Mouse (Mus musculus): ENCODE data around the gene Cacna2d4. TPM values are rescaled to one million over a fixed set of nuclear protein-coding genes. Genes with fewer than 3 reads are reported as not detected.

The Cacna2d4 gene
- polyA plus RNA-seq, 1 experiment from 2014 or later: 0.11 TPM

- H3K4me1 ChIP-seq: peaks cover 14% of the 10 kb centered on the region
- H3K27ac ChIP-seq (replicated peaks): peak overlapping the region; percentile 88
- peak; percentile 99 for ATAC-seq (ENCODE audit: insufficient number of reproducible peaks, low FRiP score, low TSS enrichment, low read depth)
- H3K9me3 ChIP-seq (replicated peaks): no peaks in the 10 kb centered on the region
- H3K27me3 ChIP-seq: no peaks in the 10 kb centered on the region
- WGBS: under 1% methylated on average over 52 of the region's 53 CpGs
- H3K4me2 ChIP-seq (replicated peaks): peak overlapping the region; percentile 65
- H3K36me3 ChIP-seq: no peaks in the 10 kb centered on the region
- peak overlapping the region; percentile 82 for H3K4me3 ChIP-seq (replicated peaks)
- peak overlapping the region; percentile 73 for H3K9ac ChIP-seq
Measured at GRCm38 (mm10) chr6:119388650-119389012, 152.3 kb downstream of the Cacna2d4 start.

DNA sequence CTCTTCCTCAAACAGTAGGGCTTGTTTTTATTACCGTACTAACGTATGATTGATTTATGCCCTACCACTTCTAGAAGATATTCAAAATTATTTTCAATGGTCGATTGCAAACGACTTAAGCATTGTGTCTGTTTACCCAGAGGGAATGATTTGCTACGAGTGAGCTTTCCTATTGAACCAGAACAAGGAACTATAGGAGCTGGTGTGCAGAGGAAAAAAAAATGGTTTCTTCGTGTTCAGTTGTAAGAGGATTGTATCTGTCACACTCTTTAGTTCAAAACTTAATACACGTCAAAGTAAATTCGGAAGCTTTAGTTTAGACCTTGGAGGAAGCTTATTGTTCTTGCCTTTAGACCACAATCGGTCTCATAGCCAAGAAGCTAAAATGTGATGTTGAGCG is 152.8 kb downstream of the Cacna2d4 start:
- peak overlapping the region; percentile 88 for H3K27ac ChIP-seq (replicated peaks)
- no peak for ATAC-seq (ENCODE audit: insufficient number of reproducible peaks, low FRiP score, low TSS enrichment, low read depth)
- H3K36me3 ChIP-seq: no peaks in the 10 kb centered on the region
- H3K4me1 ChIP-seq: peaks cover 14% of the 10 kb centered on the region
- H3K9ac ChIP-seq: peak overlapping the region; percentile 73
- peak overlapping the region; percentile 82 for H3K4me3 ChIP-seq (replicated peaks)
- 19% methylated on average over 10 of the region's 10 CpGs for WGBS
- no peaks in the 10 kb centered on the region for H3K27me3 ChIP-seq
- H3K4me2 ChIP-seq (replicated peaks): peak overlapping the region; percentile 65
- no peaks in the 10 kb centered on the region for H3K9me3 ChIP-seq (replicated peaks)

DNA sequence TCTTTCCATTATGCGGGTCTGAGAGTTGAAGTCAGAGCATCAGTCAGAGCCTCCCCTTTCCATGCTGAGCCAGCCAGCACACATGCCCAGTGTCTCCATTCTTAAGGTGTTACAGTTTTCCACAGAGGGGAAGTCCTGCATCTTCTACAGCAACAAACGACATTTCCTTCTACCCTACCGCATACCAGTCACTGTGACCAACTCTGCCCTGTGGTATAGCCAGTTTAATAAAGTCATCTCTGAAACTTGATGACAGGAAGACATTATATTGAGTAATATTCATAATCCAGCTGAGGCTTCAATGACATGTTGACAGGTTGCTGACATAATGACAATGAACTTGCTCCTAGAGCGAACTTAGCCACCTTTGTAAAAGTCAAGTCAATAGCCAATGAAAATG is 154.4 kb downstream of the Cacna2d4 start:
- Histone ChIP-seq H3K4me1 (peaks cover 14% of the 10 kb centered on the region), H3K9me3 (replicated peaks) (no peaks in the 10 kb centered on the region), H3K27ac (replicated peaks) (no peak overlapping the region), H3K4me3 (replicated peaks) (no peak overlapping the region), H3K9ac (no peak overlapping the region), H3K4me2 (replicated peaks) (no peak overlapping the region), H3K27me3 (no peaks in the 10 kb centered on the region), H3K36me3 (no peaks in the 10 kb centered on the region)
- ATAC-seq (ENCODE audit: insufficient number of reproducible peaks, low FRiP score, low TSS enrichment, low read depth): no peak
- WGBS: 86% methylated on average over 4 of the region's 4 CpGs

DNA sequence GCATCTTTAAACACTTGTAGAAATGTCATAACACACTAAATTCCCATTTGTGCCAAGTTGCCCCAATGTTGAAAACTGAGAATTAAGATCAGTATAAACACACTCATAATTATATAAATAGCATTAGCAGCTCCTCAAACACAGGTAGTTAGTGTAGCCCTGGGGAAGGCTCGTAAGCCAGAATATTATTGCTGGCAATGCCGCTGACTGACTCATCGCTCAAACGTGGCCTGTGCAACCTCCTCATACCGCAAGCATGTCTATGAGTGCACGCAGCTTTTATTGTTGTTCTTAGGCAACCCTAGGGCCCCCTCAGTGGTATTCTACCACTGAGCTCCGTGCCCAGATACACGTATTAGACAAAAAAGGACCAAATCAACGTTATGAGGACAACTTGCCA is 156.5 kb downstream of the Cacna2d4 start:
- Histone ChIP-seq H3K4me2 (replicated peaks) (no peak overlapping the region), H3K27ac (replicated peaks) (no peak overlapping the region), H3K9me3 (replicated peaks) (no peaks in the 10 kb centered on the region), H3K27me3 (no peaks in the 10 kb centered on the region), H3K9ac (no peak overlapping the region), H3K4me3 (replicated peaks) (no peak overlapping the region), H3K36me3 (no peaks in the 10 kb centered on the region), H3K4me1 (peaks cover 5% of the 10 kb centered on the region; the same call in 1 of the 2 replicates)
- 75% methylated on average over 9 of the region's 9 CpGs for WGBS
- no peak for ATAC-seq (ENCODE audit: insufficient number of reproducible peaks, low FRiP score, low TSS enrichment, low read depth)

DNA sequence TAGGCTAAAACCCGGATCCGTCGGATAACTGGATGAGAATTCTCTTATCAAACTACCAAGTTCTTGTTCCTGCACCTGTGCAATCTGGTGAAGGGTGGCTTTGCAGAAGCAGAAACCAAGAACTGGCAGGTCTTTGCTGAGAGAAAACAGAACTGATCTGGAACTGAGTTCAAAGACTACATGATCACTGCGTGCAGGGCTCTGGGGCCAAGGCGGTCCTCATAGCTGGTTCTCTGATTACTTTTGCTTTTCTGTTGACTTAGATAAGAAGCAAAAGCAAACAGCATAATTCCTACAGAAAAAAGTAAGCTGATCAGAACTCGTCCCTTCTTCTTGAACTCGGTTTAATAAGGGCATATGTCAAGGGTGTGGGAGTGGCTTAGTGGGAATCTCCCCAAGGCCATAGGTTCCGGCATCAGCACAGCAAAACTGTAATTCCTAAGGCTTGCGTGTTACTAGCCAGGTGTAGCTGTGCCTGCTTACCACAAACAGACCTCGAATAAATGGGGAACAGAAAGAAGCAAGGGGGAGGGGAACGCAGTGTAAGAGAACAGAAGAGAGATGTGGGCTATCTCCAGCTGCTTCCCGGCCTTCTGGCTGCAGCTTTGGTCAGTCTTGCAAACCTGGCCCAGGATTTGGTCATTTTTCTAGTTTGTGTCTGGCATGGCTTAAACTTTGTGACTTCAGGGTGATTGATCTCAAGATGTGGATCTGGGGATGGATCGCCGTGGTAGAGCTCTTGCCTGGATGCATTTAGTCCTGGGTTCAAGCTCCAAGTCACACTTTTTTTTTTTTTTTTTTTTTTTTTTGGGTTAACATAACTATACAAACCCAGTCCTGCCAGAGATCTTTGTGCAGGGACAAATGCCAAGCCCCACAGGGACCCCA is 159.3 kb downstream of the Cacna2d4 start:
- Histone ChIP-seq H3K4me3 (replicated peaks) (no peak overlapping the region), H3K27ac (replicated peaks) (no peak overlapping the region), H3K27me3 (no peaks in the 10 kb centered on the region), H3K4me1 (no peaks in the 10 kb centered on the region), H3K4me2 (replicated peaks) (no peak overlapping the region), H3K9me3 (replicated peaks) (no peaks in the 10 kb centered on the region), H3K36me3 (no peaks in the 10 kb centered on the region), H3K9ac (no peak overlapping the region)
- 71% methylated on average over 14 of the region's 14 CpGs for WGBS
- no peak for ATAC-seq (ENCODE audit: insufficient number of reproducible peaks, low FRiP score, low TSS enrichment, low read depth)

DNA sequence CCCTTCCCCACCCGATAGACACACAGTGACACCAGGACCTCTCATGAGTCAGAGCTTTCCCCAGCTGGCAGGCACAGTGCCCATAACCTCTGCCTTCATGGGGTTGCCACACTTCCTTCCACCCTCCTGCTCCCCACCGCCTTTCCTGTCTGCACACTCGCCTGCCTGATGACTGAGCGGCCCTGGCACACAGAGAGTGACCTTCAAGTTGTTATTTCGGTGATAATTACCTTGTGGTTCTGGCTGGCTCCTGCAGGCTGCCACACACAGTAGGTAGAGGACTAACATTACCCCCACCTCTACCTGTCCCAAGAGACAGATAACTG is 159.9 kb downstream of the Cacna2d4 start:
- Histone ChIP-seq H3K27ac (replicated peaks) (no peak overlapping the region), H3K9ac (no peak overlapping the region), H3K4me3 (replicated peaks) (no peak overlapping the region), H3K27me3 (no peaks in the 10 kb centered on the region), H3K9me3 (replicated peaks) (no peaks in the 10 kb centered on the region), H3K36me3 (no peaks in the 10 kb centered on the region), H3K4me2 (replicated peaks) (no peak overlapping the region), H3K4me1 (no peaks in the 10 kb centered on the region)
- WGBS: 44% methylated on average over 5 of the region's 5 CpGs
- no peak; the same call in 1 of the 2 replicates for ATAC-seq (ENCODE audit: insufficient number of reproducible peaks, low FRiP score, low TSS enrichment, low read depth)

GRCm38 (mm10) chr6:119399371-119399770 is 163.0 kb downstream of the Cacna2d4 start:
- ATAC-seq (ENCODE audit: insufficient number of reproducible peaks, low FRiP score, low TSS enrichment, low read depth): no peak
- no peak overlapping the region for H3K4me3 ChIP-seq (replicated peaks)
- H3K9ac ChIP-seq: no peak overlapping the region
- WGBS: 88% methylated on average over 3 of the region's 3 CpGs
- H3K4me1 ChIP-seq: no peaks in the 10 kb centered on the region
- no peaks in the 10 kb centered on the region for H3K36me3 ChIP-seq
- H3K4me2 ChIP-seq (replicated peaks): no peak overlapping the region
- no peaks in the 10 kb centered on the region for H3K9me3 ChIP-seq (replicated peaks)
- no peak overlapping the region for H3K27ac ChIP-seq (replicated peaks)
- H3K27me3 ChIP-seq: no peaks in the 10 kb centered on the region

- Histone ChIP-seq H3K9me3 (replicated peaks) (no peaks in the 10 kb centered on the region), H3K27ac (replicated peaks) (no peak overlapping the region), H3K4me2 (replicated peaks) (no peak overlapping the region), H3K4me3 (replicated peaks) (no peak overlapping the region), H3K4me1 (no peaks in the 10 kb centered on the region), H3K27me3 (no peaks in the 10 kb centered on the region), H3K9ac (no peak overlapping the region), H3K36me3 (no peaks in the 10 kb centered on the region)
- WGBS: 76% methylated on average over 3 of the region's 3 CpGs
- no peak for ATAC-seq (ENCODE audit: insufficient number of reproducible peaks, low FRiP score, low TSS enrichment, low read depth)
Measured at GRCm38 (mm10) chr6:119400649-119401048, 164.3 kb downstream of the Cacna2d4 start.

DNA sequence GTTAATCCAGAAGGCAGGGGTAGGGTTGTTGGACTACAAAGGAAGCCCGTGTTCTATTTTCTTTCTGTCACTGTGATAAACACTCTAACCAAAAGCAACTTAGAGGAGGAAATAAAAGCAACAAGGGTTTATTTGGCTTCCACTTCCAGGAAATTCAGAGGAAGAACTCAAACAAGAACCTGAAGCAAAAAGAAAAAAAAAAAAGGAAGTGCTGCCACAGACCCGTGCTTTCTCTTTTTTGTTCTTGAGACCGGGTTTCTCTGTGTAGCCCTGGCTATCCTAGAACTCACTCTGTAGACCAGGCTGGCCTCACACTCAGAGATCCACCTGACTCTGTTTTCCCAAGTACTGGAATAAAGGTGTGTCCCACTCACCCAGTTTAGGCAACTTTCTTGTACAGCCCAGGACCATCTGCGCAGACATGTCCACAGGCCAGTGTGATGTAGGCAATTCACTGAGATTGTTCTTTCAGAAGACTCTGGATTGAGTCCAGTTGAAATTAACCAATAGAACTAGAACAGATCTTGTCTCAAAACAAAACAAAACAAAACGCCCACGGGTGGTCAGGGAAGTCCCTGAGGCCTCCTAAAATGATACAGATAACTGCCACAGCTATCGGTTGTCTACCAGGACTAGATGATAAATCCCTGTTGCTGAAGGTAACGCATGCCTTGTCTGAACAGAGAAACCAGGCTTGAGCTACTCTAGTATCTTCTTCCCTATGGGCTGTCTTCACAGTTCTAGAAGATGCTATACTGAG is 165.4 kb downstream of the Cacna2d4 start:
- Histone ChIP-seq H3K27me3 (no peaks in the 10 kb centered on the region), H3K4me1 (no peaks in the 10 kb centered on the region), H3K36me3 (no peaks in the 10 kb centered on the region), H3K4me2 (replicated peaks) (no peak overlapping the region), H3K4me3 (replicated peaks) (no peak overlapping the region), H3K9ac (no peak overlapping the region), H3K27ac (replicated peaks) (no peak overlapping the region), H3K9me3 (replicated peaks) (no peaks in the 10 kb centered on the region)
- 86% methylated on average over 8 of the region's 8 CpGs for WGBS
- ATAC-seq (ENCODE audit: insufficient number of reproducible peaks, low FRiP score, low TSS enrichment, low read depth): no peak

Measured in embryonic facial prominence, embryonic 15.5 days (tissue).